2 mouse cellular contexts compared by ENCODE assay signal in the genomic region with DNA sequence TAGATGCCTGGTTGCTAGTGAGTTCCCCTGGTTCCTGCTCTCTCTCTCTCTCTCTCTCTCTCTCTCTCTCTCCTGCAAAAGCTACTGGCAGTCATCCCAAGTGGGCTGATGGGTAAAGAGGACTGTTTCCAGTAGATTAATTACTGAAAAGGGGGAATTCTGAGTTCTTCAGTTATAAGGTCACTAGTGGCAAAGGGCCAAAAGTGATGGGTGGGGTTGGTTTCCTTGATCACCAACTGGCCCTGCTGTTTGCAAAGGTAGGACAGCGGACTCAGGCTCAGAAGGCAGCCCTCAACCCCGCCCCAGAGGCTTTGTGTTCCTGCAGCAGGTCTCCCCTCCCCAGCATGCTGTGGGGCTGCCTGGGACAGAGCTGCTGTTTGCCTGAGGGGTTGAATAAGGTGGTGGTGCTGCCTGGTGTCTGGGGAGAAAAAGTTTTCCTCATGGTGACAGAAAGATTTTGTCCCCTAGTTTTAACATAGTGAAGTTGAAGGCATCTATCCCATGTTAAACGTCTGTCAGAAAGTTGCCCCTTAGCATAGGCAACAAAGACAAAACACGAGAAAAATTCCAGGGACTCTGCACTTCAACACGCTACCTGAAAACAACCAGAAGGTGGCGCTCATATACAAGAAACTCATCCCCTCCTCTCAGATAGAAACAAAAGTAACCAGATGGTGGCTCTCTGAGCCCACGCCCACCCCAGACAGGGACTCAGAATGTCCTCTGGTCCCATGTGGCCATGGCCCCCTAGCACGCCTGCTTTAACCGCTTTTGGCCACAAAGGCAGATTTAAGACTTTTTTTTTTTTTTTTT.
TF ChIP-seq lines count a peak whose summit lies in the region.

No protein-coding gene starts in this region.

TF ChIP-seq in CH12.LX, 34 proteins besides CTCF, POLR2A, EP300 and RAD21:
- no peak for TF ChIP-seq GABPA (IDR thresholded peaks at IDR 0.05; ENCODE audit: insufficient replicate concordance, low read depth, low read length)
- TF ChIP-seq JUN (IDR thresholded peaks at IDR 0.05; ENCODE audit: insufficient read depth, low read depth, low read length), result no peak
- peak; percentile 57 for TF ChIP-seq ZC3H11A (IDR thresholded peaks at IDR 0.05; ENCODE audit: low read depth, low read length)
- TF ChIP-seq SMC3 (IDR thresholded peaks at IDR 0.05; ENCODE audit: low read depth, low read length), result peak; percentile 79
- TF ChIP-seq MXI1 (IDR thresholded peaks at IDR 0.05; ENCODE audit: low read depth, low read length), result no peak; the same call in 1 of the 2 replicates
- TF ChIP-seq SIN3A (IDR thresholded peaks at IDR 0.05; ENCODE audit: low read length), result peak; percentile 77
- TF ChIP-seq UBTF (IDR thresholded peaks at IDR 0.05; ENCODE audit: low read depth, low read length), result no peak
- TF ChIP-seq ETS1 (conservative IDR thresholded peaks at IDR 0.05; ENCODE audit: low read depth, low read length), result no peak
- no peak for TF ChIP-seq PAX5 (IDR thresholded peaks at IDR 0.05; ENCODE audit: low read length)
- TF ChIP-seq NELFE (IDR thresholded peaks at IDR 0.05; ENCODE audit: low read depth, low read length), result no peak
- TF ChIP-seq TCF12 (IDR thresholded peaks at IDR 0.05; ENCODE audit: low read depth, low read length), result no peak
- TF ChIP-seq CHD1 (IDR thresholded peaks at IDR 0.05; ENCODE audit: low read depth, low read length), result no peak
- TF ChIP-seq MYC (IDR thresholded peaks at IDR 0.05; ENCODE audit: low read depth, low read length), result peak; percentile 57
- TF ChIP-seq MEF2A (IDR thresholded peaks at IDR 0.05; ENCODE audit: borderline replicate concordance, low read depth, low read length), result no peak
- no peak for TF ChIP-seq MAZ (IDR thresholded peaks at IDR 0.05; ENCODE audit: low read depth, low read length)
- TF ChIP-seq BHLHE40 (IDR thresholded peaks at IDR 0.05; ENCODE audit: low read depth, low read length), result peak; percentile 24; the same call in 1 of the 2 replicates
- TF ChIP-seq KAT2A (IDR thresholded peaks at IDR 0.05; ENCODE audit: insufficient replicate concordance, low read length), result no peak
- no peak for TF ChIP-seq USF2 (conservative IDR thresholded peaks at IDR 0.05; ENCODE audit: low read depth, low read length)
- TF ChIP-seq JUND (conservative IDR thresholded peaks at IDR 0.05; ENCODE audit: low read depth, low read length), result no peak
- no peak for TF ChIP-seq E2F4 (IDR thresholded peaks at IDR 0.05; ENCODE audit: insufficient replicate concordance, low read depth, low read length)
- no peak for TF ChIP-seq MAFK (IDR thresholded peaks at IDR 0.05; ENCODE audit: insufficient replicate concordance, low read length)
- TF ChIP-seq NRF1 (IDR thresholded peaks at IDR 0.05; ENCODE audit: low read depth, low read length), result no peak
- no peak for TF ChIP-seq RCOR1 (conservative IDR thresholded peaks at IDR 0.05; ENCODE audit: low read depth, low read length)
- TF ChIP-seq HCFC1 (IDR thresholded peaks at IDR 0.05; ENCODE audit: low read depth, low read length), result no peak
- TF ChIP-seq ELF1 (IDR thresholded peaks at IDR 0.05; ENCODE audit: low read depth, low read length), result no peak
- no peak for TF ChIP-seq ZKSCAN1 (IDR thresholded peaks at IDR 0.05; ENCODE audit: borderline replicate concordance, low read depth, low read length)
- no peak; the same call in none of the 2 replicates for TF ChIP-seq ZNF384 (IDR thresholded peaks at IDR 0.05; ENCODE audit: low read depth, low read length)
- no peak for TF ChIP-seq TBP (conservative IDR thresholded peaks at IDR 0.05; ENCODE audit: low read depth, low read length)
- TF ChIP-seq CHD2 (IDR thresholded peaks at IDR 0.05; ENCODE audit: low read length), result no peak
- TF ChIP-seq MAX (IDR thresholded peaks at IDR 0.05; ENCODE audit: low read length), result no peak
- TF ChIP-seq ZMIZ1 (IDR thresholded peaks at IDR 0.05; ENCODE audit: low read depth, low read length), result no peak
- TF ChIP-seq POLR2AphosphoS2 (IDR thresholded peaks at IDR 0.05; ENCODE audit: low read depth, low read length), result no peak
- TF ChIP-seq IRF4 (IDR thresholded peaks at IDR 0.05; ENCODE audit: low read depth, low read length), result peak; percentile 20; the same call in 1 of the 2 replicates
- no peak for TF ChIP-seq USF1 (IDR thresholded peaks at IDR 0.05; ENCODE audit: low read depth, low read length)

TF ChIP-seq in myocyte, 11 proteins besides CTCF, POLR2A, EP300 and RAD21:
- TF ChIP-seq USF1 (IDR thresholded peaks at IDR 0.05; ENCODE audit: low read depth) (no peak), TCF3 (IDR thresholded peaks at IDR 0.05; ENCODE audit: insufficient read length, low read depth) (no peak), SRF (IDR thresholded peaks at IDR 0.05; ENCODE audit: control insufficient read depth, insufficient read length, low read depth) (no peak), MAX (IDR thresholded peaks at IDR 0.05; ENCODE audit: low read depth) (no peak), TCF12 (IDR thresholded peaks at IDR 0.05; ENCODE audit: insufficient read depth, poor library complexity, severe bottlenecking) (no peak), POLR2AphosphoS2 (IDR thresholded peaks at IDR 0.05; ENCODE audit: insufficient read length, low read depth) (no peak), MYOG (IDR thresholded peaks at IDR 0.05; ENCODE audit: control insufficient read depth in 1 of 3, insufficient read depth in 1 of 3, insufficient read length in 2 of 3, low read depth in 2 of 3) (no peak), CEBPB (IDR thresholded peaks at IDR 0.05; ENCODE audit: insufficient read depth, poor library complexity, severe bottlenecking) (no peak), REST (IDR thresholded peaks at IDR 0.05; ENCODE audit: insufficient read depth, insufficient read length) (no peak), MYOD1 (IDR thresholded peaks at IDR 0.05; ENCODE audit: control insufficient read depth in 1 of 3, insufficient read length in 2 of 3, low read depth in 2 of 3) (no peak), E2F4 (IDR thresholded peaks at IDR 0.05; ENCODE audit: insufficient read depth) (no peak)
